Mouse (Mus musculus) right cerebral cortex, adult 2 months (tissue): ENCODE data around the gene Gsto2.

Source experiments
- DNase-seq, 2 experiments: peaks; one replicate each; pipeline ENCODE4 v3.0.0; 2021 to 2022; ENCODE audit warnings: low spot score in 2 of 2

The Gsto2 gene

GRCm38 (mm10) chr19:47857957-47858942 is 7.1 kb upstream of the Gsto2 start:
- no peak for DNase-seq

- no peak for DNase-seq
Measured at GRCm38 (mm10) chr19:47859180-47859579, 6.2 kb upstream of the Gsto2 start.

- no peak for DNase-seq
Measured at GRCm38 (mm10) chr19:47862581-47862980, 2.8 kb upstream of the Gsto2 start.

- no peak for DNase-seq
Measured at GRCm38 (mm10) chr19:47864051-47864450, 1.3 kb upstream of the Gsto2 start.

- DNase-seq = no peak
Measured at GRCm38 (mm10) chr19:47864721-47865120, 613 bp upstream of the Gsto2 start.

- DNase-seq = no peak
Measured at GRCm38 (mm10) chr19:47867628-47868175, 2.4 kb downstream of the Gsto2 start.

- no peak for DNase-seq
Measured at GRCm38 (mm10) chr19:47868951-47869350, 3.6 kb downstream of the Gsto2 start.

GRCm38 (mm10) chr19:47869516-47869915 is 4.2 kb downstream of the Gsto2 start:
- DNase-seq = no peak

GRCm38 (mm10) chr19:47870102-47870666 is 4.8 kb downstream of the Gsto2 start:
- no peak for DNase-seq

GRCm38 (mm10) chr19:47871515-47871914 is 6.2 kb downstream of the Gsto2 start:
- no peak for DNase-seq

- no peak for DNase-seq
Measured at GRCm38 (mm10) chr19:47876252-47876651, 10.9 kb downstream of the Gsto2 start.

GRCm38 (mm10) chr19:47881538-47881937 is 16.2 kb downstream of the Gsto2 start:
- no peak for DNase-seq

GRCm38 (mm10) chr19:47882151-47882881 is 17.0 kb downstream of the Gsto2 start:
- DNase-seq = peak; percentile 76 to 83

GRCm38 (mm10) chr19:47882882-47883254 is 17.5 kb downstream of the Gsto2 start:
- no peak for DNase-seq

GRCm38 (mm10) chr19:47884296-47885085 is 19.2 kb downstream of the Gsto2 start:
- DNase-seq = no peak

- no peak for DNase-seq
Measured at GRCm38 (mm10) chr19:47885191-47885743, 19.9 kb downstream of the Gsto2 start.

- DNase-seq = no peak
Measured at GRCm38 (mm10) chr19:47885886-47886285, 20.6 kb downstream of the Gsto2 start.

- DNase-seq = no peak
Measured at GRCm38 (mm10) chr19:47886617-47887016, 21.3 kb downstream of the Gsto2 start.

- peak in 1 of 2 experiments; percentile 8 for DNase-seq
Measured at GRCm38 (mm10) chr19:47887417-47887816, 22.1 kb downstream of the Gsto2 start.

- no peak for DNase-seq
Measured at GRCm38 (mm10) chr19:47888037-47888436, 22.7 kb downstream of the Gsto2 start.
